Mouse (Mus musculus) liver, adult 2 months (tissue): ENCODE data around the gene Extl1.

Experiments used
- CTCF ChIP-seq: fragments of 200-500 bp; IDR thresholded peaks from 2 replicates; pipeline ENCODE4 v1.5.1; 2011; ENCODE audit warnings: low read depth, low read length, control low read depth
- POLR2A ChIP-seq: fragments of 200-500 bp; IDR thresholded peaks from 2 replicates; pipeline ENCODE4 v1.6.1; 2011; ENCODE audit warnings: low read length, control low read depth; ENCODE audit not compliant: insufficient read depth; ENCODE audit errors: extremely low read depth

GRCm38 (mm10) chr4:134355841-134356452 is 27.7 kb downstream of the Extl1 start:
- TF ChIP-seq CTCF (no peak), POLR2A (no peak)
